Mouse (Mus musculus) left cerebral cortex, adult 8-10 months (tissue): ENCODE data around the gene Tcf21. TPM values are rescaled to one million over a fixed set of nuclear protein-coding genes. Genes with fewer than 3 reads are reported as not detected.

Experiments used
- DNase-seq, 2 experiments: peaks; one replicate each; pipeline ENCODE4 v3.0.0; 2022; ENCODE audit warnings: low spot score in 2 of 2
- total RNA-seq, 4 experiments: library from RNA; stranded (reverse); gene quantifications; 2 replicates each; pipeline ENCODE4 v1.2.4; 2022

Gene Tcf21
- not detected for total RNA-seq

DNA sequence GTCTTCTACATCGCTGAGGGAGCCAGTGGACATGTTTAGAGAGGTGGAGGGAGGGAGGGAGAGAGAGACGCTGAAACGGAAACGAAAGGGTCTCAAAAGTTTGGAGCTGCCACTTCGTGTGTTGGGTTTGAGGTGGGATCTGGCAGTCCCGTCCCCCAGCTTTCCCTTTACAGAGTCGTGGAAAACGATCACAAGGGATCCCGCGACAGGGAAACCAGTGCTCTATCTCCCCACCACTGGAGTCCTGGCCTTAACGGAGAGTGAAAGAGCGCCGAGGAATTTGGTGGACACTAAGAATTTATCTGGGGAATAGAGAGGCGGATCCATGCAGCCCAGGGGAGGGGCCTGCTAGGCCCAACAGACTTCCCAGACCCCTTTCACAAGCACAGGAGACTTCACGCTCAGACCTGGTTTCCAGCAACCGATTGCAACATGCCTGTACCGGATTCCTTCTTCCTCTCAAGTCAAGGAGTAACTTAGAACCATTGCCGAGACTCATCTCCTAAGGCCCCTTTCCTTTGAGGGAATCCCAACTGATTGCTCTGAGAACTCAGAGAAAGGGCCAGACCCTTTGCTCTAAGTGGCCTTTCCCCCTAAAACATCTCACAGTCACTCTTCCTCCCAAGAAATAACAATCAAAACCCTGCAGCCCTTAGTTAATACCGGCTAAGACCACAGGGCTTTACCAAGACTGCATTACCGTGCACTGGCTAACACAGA lies at the start of gene Tcf21:
Gene Tcf21 (minus strand): TSS at position 304 of the 720 bp plus-strand sequence.
- DNase-seq: no peak

DNA sequence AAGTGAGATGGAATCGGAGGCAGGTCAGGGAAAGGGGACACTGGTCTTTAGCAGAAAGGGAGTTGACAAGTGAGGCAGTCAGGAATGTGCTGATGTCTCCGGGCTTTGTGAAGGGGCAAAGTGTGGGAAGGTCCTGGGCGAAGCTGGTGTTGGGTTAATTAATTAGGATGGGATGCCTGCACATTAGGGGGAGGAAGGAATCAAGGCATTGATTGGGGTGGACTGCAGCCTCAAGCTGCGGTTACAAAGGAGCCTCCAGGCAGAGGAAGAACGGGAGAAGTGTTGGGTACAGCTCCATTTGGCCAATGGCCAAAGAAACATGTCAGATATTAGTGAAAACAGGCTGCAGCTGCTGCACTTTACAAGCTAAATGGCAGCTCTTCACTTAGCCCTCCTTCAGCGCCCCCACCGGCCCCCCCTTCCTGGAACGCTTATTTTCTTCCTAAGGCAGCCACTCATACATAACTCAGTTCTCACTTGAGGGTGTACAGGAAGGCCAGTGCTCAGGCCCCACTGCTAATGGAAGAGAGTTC lies 48.5 kb upstream of the Tcf21 start:
- DNase-seq: no peak

DNA sequence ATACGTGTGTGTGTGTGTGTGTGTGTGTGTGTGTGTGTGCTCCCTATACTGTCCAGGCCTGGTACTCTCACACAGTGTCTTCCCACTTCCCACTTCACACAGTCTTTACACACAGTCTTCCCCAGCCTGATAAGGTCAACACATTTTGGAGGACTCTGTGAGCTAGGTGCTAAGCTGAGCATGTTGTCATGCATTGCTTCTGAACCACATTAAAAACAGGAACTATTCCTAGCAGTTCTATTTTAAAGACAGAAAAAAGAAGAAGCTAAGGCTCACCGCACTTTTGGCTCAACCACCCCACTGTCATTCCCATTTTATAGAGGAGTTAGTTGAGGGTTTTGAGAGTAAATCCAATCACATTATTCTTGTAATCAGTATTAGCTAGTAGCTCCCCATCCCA lies 47.2 kb upstream of the Tcf21 start:
- DNase-seq: no peak

DNA sequence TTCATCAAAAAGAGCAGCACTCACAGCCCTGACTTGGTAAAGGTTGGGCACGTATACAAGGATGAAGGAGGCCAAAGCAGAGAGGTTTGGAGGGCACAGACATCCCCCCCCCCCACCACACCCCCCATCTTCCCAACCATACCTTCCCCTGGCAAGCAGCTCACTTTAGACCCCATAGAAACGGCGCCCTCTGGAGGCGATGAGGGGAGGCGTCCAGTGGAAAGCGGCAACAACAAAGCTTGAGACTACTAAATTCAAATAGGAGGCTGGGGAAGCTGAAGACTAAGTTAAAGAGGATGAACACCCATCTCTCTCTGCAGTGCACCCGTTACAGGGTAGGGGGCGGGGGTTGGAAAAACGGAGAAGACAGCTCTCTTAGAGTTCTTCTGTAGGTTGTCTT lies 38.1 kb upstream of the Tcf21 start:
- DNase-seq: no peak

DNA sequence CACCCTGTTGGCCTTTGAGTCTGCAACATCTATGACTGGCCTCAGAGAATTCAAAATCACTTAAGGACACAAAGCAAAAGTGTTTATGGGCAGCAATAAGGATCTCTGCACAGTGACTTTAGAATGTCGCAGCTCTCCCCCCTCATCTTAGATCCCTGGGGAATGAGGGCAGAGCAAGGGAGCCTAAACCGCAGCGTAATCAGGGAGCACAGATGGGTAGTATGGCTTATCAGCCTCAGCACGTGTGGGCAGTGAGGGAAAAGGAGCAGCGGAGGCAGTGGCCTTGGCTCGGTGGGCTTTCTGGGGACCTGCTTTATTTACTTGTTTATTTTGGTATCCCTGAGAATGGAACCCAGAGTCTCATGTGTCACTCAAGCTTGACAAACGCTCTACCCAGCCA lies 34.4 kb upstream of the Tcf21 start:
- no peak for DNase-seq

DNA sequence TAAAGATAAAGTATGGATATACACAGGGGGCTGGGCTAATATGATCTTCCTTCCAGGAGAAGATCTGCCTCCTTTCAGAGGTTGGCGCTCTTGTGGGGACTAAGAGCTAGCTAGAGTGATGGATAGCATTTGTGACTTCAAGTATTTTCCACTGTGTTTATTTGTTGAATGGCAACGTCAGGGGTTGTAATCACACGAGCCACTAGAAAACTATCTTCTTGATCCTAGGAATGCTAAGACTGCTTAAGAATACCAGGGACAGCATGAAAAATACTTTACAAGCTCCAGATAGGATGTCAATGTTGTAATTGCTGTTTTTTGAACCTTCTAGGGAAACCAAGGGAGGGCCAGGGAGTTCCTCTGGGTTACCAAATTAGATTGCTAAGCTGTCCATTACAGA lies 25.4 kb upstream of the Tcf21 start:
- DNase-seq: no peak

DNA sequence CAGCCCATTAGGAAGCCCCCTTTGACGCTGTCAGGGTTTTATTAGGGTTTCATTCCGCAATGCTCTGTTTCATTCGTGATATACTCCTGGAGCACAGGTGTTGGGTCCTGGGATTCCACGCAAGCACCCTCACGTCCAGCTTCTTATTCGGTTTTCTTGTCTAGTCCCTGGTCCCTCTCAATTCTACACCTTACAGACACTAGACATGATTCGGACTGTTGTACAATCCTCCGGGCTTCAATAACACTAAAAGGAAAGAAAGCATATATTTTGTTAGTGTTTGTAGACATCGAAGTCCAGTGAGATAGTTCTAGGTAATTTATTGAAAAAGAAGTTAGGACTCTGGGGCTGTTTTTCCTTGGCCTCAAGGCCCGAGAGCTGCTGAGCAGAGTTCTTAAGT lies 24.8 kb upstream of the Tcf21 start:
- DNase-seq: no peak

DNA sequence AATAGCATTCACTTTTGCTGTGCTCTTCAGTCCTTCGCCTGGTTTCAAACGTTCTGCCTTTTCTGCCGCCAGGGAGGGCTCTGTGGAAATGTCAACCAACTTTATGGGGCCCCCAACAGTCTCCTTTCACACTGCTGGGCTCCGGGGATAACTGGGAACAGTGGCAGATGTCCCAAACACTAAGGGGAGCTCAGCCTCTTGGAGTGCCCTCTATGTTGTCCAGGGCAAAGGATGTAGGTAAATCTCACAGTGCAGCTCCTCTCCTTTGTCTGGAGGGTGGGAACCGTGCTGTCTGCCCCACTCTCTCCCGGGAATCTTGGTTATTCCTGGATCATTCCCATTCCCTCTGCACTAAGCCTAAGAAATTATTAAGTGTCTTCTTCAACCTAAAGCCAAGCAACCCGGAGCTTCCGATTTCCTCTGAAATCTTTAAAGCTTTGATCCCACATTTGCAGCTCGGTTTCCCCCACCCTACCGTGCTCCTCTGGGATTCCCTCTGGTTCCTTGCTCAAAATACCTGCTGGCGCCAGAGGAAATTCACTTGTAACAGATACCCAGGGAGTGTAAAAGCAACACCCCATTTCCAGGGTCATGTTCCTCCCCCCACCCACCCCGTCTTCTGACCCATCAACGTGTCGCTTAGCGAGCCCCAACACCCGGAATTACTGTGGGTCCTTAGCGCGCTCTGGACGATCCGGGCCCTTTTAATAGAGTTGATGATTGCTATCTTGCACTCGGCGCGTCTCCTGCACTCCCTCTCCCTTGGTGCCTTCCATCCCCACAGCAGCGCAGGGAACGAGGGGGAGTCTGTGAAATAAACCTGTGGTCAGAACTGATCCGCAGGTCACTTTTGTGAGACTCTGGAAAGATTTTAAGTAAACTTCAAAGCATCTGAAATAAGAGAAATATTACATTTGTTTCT lies 23.7 kb upstream of the Tcf21 start:
- no peak for DNase-seq

DNA sequence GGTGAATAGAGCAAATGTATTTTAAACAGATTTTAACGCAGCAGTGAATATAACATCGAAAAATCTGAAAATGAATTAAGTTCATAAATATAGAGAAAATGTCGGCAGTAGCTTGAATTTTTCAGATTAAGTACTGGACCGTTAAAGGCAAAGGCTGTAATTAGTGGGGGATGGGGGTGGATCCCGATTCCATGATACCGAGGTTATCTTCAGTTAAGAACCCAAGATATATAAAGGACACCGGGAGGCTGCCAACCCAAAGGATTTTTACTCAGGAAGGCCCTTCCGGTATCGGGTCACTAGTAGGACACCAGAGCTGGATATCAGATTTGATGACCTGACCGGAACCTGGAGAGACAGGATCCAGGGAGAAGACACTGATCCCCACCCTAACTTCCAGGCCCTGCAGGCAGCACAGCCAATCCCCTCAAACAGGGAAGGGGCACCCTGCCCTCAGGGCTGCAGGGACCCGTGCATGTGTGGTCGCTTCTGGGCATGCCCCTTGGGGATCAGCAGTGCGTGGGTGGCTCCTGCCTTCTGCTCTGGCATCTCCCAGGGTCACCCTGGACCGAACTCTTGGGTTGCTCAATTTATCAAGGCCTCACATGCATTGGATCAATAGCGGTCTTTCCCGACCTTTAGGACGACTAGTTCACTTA lies 22.9 kb upstream of the Tcf21 start:
- DNase-seq: no peak

DNA sequence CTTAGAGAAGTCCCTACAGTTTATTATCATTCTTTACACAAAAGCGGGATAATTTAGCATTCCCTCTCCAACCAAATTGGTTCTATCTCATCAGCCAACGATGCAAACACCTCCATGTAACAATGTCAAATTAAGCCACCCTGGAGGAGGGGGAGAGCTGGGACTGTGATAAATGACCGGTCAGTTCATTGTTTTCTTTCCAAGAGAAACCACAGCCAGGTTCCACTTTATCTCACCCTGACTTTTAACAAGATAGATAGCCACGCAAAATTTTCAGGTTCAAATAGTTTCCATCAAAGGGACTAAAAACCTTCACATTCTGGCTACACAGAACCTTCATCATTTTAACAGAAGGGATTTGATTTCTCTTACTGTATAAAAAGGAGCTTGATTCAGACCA lies 22.1 kb upstream of the Tcf21 start:
- DNase-seq: no peak

DNA sequence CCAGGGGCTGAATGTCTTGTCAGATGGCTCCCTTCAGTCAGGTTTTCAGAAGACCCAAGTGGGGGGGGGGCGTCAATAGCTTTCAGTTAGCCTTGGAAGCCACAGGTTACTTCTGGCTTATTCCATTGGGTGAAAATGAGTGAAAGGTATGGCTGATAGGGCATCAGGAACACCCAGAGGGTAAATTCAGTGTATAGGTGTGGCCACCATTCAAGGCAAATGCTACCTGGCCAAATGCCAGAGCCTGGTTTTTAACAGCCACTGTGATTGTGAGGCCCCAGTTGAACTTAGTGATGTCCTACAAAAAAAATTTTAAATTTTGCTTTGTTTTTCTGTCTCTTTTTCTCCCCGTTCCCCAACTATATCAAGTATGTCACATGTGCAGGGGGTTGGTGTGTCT lies 6.3 kb upstream of the Tcf21 start:
- DNase-seq: no peak

DNA sequence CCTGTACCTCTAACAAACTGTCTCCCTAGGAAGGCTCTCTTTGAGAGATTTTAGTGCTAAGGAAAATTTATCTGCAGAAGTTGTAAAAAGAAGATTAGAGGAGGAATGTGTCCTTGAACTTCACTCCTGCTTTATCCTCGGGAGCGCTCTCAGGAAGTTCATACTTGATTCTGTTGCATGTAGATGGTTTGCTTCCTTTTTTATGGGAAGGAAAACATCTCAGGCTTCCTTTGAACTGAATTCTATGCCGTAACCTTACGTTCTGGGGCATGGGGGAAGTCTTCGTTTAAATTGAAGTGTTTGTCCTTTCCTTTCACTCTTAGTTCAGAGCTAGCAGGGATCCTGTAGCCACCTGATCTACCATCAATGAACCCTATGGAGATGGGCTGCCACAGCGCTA lies 2.9 kb upstream of the Tcf21 start:
- no peak for DNase-seq

DNA sequence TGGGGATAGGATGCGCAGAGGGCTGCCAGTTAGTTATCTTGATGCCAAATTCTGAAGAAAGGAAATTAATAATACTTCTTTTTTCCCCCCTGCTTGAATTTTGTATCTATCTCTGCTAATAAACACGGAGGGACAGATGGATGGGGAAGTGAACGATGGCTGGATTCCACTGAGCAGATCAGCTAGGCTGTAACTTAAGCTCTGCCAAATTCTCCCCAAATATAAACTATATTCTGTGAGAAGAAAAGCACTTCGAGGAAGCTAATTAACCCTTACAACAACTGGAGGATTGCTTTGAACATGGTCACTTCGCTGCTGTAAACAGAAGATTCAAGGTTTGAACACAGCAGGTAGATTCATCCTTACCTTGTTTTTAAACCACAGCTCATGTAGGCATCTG lies 2.5 kb upstream of the Tcf21 start:
- no peak for DNase-seq

DNA sequence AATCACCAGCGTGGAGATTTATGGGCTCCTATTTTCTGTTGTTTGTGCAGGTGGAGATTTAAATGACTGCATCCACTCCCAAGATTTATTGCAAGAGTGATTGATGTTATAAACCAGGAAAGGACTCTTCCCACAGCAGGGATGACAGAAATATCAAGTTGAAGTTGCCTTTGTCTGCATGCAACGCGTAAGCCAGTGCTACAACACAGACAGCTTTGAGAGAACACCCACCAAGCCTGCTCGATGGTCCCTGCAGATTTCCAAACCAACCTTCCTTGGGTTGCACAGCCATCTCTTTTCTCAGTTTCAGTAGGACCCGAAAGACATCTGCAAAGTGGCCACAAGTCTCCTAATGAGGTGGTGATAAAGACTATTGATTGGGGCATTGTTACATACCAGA lies 1.7 kb upstream of the Tcf21 start:
- DNase-seq: no peak

DNA sequence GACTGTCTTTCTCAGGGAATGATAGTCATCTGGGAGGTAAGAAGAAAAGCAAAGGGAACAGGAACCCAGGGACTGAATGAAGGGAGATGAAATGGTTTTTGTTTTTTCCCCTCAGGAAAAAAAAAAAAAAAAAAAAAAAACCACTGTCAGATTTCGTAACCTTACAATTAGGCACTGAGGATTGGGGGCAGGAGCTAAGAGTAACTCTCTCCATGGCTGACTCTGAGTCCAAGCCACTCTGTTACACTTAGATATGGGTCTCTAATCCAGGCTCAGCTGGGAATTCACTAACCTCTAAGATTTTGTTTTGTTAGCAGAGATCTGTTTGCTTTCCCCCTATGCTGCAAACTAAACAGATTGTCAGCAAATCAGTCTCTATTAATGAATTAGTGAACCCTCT lies 1.3 kb upstream of the Tcf21 start:
- DNase-seq: no peak

DNA sequence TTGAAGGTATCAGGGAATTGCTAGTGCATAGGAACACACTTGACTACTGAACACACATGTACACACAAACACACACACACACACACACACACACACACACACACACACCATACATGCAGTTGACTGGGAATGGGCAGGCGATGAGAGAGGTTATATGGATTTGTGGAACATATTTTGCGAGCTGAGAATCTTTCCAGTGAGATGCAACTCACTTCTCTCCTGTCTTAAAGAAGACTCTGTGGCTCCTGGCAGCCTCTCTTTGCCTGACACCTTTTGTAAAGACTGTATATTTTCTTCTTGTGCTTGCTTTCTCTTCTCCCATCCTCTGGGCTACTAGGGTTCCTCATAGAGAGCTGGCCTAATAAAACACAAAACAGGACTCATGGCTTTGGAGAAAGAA lies 867 bp upstream of the Tcf21 start:
- DNase-seq: no peak

DNA sequence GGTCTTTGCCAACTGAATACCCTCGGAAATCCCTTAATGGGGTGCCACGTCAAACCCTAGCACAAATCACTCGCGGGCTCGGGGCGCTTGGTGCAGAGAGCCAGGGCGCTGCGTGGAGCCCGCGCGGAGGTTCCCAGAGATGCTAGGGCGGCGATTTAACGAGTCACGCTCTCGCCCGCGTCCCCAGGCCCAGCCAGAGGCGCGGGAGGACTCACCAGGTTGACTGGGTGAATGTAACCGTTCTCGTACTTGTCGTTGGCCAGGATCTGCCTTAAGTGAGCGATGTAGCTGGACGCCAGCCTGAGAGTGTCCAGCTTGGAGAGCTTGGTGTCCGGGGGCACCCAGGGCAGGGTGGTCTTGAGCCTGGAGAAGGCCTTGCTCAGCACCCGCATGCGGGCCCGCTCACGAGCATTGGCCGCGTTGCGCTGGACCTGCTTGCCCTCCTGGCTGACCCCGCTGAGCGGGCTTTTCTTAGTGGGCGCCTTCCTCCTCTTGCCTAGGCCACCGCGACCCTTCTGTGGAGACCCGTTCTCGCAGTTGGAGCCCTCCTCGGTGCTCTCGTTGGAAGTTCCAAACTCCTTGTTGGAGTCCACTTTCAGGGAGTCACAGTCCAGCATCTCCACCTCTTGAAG lies 619 bp downstream of the Tcf21 start:
- no peak for DNase-seq

DNA sequence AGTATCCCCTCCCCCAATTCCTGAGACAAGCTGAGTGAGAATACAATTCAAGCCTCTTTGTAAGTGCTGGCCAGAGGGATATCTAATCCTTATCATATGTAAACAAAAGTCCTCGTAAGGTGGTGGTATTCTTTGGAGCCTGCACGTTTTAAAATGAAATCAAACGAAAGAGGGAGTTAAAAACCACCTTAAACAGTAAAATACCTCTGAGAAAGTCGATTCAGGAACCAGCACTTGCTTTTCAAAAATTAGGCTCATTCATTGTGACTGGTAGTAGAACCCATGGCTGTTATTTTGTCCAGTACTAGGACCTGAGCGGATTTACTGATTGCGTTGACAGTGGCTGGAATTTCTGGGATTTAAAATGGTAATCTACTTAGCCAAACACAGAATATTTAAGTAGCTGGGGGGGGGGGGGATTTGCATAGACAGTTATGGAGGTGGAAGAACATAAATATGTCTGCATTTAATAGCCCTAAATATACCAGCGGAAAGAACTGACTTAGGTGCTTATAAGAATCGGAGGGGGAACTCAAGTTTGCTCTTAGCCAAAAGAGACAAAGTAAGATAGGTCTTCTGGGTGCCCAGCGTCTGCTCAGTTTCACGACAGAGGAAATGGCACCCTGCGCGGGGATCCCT lies 1.3 kb downstream of the Tcf21 start:
- no peak for DNase-seq

DNA sequence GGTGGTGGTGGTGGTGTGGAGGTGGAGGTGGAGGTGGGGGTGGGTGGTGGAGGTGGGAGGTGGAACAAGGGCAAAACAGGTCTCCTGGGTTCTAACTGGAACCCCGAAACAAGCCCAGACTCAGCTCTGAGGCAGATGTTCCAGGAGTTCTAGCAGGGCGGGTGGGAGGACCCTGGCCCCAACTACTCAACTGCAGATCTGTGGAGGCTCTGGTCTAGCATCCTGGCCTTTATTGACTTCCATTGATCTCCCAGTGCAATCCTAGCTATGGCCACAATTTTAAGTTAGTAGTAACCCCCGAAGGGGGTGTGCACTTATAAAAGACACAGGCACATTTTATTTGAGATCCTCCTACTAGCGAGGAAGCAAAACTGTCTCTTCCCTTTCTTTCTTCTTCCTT lies 2.0 kb downstream of the Tcf21 start:
- DNase-seq: no peak

DNA sequence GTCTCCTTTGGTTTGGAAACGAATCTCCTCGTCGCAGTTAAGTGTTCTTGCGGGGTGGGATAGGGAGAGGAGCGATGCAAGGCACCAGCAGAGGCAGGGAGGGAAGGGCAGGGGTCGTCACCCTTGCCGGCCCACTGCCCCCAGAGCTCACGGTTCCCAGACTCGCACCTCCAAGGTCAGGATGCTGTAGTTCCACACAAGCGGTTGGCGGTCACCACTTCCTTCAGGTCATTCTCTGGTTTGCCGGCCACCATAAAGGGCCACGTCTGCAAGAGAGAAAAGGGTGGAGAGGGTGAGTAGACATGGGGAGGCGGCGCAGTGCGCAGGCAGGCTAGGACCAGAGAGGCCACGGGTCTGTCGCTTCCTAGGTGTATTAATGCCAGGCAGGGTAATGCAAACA lies 2.4 kb downstream of the Tcf21 start:
- no peak for DNase-seq

DNA sequence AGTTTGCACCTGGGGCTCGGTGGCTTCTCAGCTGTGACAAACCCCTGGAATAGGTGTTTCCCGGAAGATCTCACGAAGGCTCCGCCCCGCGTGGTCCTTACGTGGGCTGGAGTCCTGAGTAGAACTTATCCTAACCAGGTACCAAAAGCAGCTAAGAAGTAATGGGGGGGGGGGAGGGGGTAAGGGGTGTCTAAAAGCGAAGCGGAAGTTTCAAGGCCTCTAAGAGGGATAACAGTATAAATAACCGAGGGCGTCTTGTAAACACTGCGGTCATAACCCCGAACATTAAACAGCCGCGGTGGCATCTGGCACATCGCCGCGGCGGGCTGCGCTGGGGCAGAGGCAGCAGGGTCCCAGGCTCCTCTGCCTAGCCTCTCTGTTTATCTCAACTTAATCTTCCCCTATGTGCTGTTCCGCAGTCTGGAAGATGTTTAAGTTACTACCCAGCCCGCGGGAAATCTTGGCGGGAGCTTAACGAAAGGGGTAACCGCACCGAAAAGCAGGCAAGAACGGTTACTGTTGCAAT lies 3.7 kb downstream of the Tcf21 start:
- DNase-seq: no peak
